Mouse (Mus musculus) ovary, postnatal 36 days (tissue): Measurements from ENCODE around the gene Casq1.
"Not testable (repeated sequence)": the region's sequence is repeated elsewhere in the genome, so short reads cannot be mapped to it uniquely, and the experiment has no call there.

ENCODE experiments used
- DNase-seq: peaks from one replicate; pipeline ENCODE4 v3.0.0; 2022; ENCODE audit warnings: low spot score, mixed read lengths

Gene Casq1

GRCm38 (mm10) chr1:172219451-172220406 lies at the start of gene Casq1:
Gene Casq1 (minus strand): TSS chr1:172219868.
- DNase-seq, result no peak

DNA sequence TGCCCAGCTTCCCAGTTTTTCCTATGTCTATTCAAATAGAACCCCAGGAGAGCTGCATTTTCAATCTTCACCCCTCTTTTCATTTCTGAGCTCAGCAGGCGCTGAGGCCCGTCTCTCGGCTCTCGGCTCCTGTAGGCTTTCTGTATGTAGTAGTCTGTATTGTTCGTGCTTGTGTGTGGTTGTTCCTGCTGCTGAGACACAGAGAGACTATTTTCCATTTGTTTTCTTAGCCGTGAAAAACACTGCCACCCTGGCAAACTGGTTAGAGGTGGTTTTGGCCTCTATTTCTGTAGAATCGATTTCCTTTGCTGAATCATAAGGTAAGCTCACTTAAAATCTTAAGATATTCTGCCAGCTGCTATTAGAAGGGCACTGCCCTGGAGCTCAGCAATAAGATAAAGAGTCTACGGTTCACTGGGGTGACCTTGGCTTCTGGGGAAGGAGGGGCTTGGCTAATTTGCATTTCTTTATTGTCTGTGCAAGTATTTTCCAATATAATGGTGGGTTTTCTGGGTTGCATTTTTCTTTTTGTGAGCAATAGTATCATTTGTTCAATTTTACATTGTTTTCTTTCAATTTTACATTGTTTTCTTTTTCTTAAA lies 41.9 kb upstream of the Casq1 start, which contains the start of gene Igsf8:
TSS of gene Igsf8 (plus strand) at position 165 of the 602 bp plus-strand sequence.
- DNase-seq, result no peak

DNA sequence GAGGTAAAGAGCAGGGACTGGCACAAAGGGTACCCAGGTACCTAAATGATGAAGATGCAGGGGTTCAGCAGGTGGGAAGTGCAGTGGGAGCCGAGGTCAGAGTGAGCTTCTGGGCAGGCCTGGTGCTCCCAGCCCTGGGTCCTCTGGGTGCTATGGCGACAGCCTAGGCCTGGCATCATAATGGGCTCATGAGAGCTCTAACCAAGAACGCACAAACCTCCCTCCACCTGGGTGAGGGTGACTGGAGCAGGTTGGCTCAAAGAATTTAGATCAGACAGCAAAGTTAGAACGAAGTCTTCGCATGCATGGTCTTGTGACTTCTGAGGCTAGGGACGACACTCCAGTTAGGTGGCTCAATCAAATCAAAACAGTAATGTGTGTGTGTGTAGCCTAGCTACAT lies 38.6 kb upstream of the Casq1 start, which contains the start of gene Atp1a4:
TSS of gene Atp1a4 (minus strand) at position 101 of the 400 bp plus-strand sequence.
- DNase-seq, result no peak

DNA sequence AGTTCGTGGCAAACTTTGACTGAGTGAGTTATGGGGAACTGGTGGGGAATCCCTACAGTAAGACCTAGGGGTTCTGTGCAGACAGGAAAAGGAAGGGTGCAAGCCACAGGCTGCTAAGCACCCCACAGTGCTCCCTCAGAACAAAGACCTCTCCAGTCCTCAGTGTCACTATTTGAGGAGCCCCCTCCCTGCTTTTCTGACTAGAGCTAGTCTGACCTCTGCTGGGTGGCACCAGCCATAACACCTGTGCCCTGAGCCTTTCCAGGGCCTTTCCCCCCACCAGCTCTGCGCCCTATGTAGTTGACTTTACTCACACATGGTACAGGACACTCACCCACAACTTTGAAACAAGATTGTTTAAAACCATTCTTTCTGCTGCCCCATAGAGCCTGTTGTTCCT lies 28.0 kb upstream of the Casq1 start:
- DNase-seq, result no peak

- DNase-seq, result no peak
These were observed 27.5 kb upstream of the Casq1 start for GRCm38 (mm10) chr1:172247216-172247615.

DNA sequence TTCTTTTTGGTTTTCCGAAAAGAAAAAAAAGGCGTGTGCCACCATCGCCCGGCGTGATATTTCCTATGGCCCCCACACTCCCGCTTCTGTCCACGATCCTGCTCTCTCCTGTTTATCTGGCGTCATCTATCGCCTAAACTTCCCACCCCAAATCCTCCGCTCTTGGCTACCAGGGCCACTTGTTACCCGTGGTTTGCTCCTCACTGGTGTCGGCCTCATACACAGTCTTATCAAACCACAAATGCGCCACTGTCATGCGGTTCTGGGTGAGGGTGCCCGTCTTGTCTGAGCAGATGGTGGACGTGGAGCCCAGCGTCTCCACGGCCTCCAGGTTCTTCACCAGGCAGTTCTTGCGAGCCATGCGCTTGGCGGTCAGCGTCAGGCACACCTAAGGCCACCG lies 25.0 kb upstream of the Casq1 start:
- DNase-seq, result not testable (repeated sequence)

GRCm38 (mm10) chr1:172243547-172244205 lies 24.0 kb upstream of the Casq1 start:
- DNase-seq, result peak; percentile 14

DNA sequence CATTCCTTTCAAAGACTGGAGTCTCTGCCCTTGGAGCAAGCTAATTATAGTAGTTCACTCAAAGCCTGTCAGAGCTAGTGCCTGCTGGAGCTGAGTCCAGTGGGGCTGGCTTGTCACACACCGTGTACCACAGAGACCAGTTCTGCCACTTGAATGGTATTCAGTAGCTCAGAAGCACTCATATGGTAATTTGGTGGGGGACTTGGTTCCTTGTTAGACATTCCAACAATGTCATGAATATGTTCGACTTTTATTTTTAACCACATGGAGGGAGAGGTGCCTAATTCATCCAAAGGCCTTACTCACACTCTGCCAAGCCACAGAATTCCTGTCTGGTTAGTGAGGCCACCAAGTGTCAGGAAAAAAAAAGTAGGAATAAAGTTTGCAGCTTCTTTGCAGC lies 22.7 kb upstream of the Casq1 start:
- DNase-seq, result no peak

DNA sequence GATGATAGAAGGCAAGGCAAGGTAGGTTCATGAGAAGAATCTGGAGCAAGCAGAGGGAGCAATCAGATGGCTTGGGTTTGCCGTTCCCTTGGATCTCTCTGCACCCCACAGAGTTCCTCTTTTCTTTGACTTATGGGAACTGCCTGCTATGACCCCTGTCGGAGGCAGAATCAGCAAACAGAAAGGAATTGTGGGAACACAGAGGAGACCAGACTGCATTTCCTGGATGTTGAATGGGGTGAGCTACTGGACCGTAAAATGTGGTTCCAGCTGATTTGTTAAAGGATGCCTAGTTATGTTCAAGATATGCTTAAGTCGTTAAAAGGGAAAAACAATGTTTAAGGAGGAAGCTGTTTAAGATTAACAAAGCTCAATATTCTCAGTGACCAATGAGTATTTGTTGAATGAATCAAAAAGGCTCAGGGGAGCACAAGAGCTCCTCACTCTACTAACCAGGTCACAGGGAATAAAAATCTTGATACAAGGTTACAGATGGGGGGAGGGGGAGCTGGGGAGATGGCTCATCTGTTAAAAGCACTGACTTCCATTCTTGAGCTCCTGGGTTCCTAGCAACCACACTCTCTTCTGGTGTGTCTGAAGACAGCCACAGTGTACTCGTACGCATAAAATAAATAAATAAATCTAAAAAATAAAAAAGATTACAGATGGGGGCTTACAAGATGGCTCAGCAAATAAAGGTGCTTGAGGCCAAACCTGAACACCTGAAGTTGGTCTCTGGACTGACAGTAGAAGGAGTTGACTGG lies 21.5 kb upstream of the Casq1 start:
- DNase-seq, result no peak

GRCm38 (mm10) chr1:172229215-172229614 lies 9.5 kb upstream of the Casq1 start:
- no peak for DNase-seq

DNA sequence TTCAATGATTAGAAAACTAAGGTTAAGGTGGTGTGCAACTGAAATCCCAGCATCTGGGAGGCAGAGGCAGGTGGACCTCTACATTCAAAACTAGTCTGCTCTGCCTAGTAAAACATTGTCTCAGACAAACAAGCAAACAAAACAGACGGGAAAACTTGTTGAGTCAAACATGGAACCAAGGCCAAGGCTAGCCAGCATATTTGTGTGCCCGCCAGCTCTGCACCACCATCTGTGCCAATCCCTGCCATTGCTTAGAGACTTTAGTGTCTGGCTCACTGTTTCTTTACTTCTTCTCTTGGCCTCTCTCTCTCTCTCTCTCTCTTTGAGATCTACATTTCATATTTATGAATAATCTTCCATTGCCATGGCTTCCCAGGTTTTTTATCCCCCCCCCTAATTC lies 8.5 kb upstream of the Casq1 start:
- no peak for DNase-seq

DNA sequence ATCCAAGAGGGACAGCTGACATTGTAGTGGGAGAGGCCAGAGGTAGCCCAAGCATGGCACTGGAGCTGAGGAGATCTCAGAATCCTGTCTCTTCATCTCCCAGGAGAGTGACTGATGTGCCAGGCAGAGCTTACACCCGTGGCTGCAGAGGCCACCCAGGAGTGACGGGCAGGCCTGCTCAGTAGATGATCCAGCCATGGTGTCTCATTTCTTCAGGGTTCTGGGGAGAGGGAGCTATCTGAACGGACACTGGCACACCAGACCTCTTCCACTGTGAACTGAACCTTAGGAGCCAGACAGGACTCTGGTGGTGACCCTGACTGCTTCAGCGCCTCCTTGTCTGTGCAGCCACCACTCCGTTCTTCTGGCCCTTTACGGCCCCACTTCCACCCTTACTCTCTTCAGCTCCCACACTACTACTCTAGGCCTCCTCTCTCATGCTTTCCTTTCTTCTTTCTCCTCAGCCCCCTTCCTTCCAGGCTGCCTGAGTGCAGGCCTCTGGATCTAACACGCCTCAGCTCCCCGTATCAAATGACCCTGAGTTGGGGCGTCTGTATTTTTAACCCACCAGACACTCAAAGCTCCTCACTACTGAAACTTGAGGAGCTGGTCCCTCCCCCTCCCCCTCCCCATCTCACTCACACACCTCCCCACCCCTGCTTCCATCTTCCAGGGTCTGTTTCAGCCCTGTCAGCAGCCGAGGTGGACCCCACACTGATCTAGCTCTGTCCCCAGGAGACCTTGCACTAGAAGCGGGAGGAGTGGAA lies 1.8 kb upstream of the Casq1 start:
- no peak for DNase-seq

GRCm38 (mm10) chr1:172220414-172220813 lies 746 bp upstream of the Casq1 start:
- peak; percentile 29 for DNase-seq

DNA sequence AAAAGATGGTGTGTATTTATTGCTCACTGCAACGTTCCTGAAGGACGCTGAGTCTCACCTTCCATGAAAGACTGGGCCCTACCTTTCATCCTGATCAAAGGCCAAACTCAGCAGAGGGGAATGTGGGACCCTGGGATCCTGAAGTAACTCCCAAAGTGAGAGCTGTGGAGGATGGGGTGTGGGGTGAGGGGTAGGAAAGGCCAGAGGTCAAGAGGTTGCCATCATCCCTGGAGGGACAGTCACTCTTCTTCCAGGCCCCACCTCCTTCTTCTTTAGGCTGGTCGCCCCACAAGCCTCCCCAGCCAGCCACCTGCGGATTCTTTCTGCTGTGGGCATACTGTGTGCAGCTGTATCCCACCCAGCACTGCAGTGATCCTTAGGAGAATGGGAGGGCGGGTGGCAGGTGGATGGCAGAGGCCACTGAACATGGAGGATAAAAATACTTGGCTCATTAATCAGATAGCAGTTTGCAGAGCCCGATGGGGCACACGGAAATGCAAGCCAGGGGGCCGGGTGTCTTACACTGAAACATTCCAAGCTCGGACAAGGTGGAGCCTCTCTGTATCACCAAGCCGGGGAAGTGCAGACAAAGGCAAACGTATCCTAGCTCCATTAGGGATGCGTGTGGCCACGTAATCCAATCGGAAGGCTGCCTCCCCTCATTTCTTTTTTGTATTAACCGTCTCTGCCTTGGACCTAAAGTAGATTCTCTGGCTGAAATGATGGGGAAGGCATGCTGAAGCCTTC lies 1.3 kb downstream of the Casq1 start:
- DNase-seq, result no peak

DNA sequence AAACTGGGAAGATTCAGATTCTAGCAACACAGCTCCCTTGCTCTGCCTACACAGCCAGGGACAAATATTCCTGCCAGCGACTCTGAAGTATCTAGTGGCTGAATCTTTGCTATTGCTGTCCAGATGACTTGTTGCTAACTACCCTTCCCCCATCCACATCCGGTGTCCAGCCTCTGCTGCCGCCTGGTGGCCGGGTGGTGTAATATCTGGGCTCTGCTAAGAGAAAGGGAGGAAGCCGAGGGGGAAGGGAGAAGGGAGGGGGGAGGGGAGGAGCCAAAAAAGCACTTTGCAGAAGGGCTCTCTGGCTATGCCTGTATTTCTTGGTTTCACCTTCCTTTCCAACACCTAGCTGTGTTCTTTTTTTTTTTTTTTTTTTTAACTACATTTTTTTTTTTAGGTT lies 2.5 kb downstream of the Casq1 start:
- peak; percentile 95 for DNase-seq

DNA sequence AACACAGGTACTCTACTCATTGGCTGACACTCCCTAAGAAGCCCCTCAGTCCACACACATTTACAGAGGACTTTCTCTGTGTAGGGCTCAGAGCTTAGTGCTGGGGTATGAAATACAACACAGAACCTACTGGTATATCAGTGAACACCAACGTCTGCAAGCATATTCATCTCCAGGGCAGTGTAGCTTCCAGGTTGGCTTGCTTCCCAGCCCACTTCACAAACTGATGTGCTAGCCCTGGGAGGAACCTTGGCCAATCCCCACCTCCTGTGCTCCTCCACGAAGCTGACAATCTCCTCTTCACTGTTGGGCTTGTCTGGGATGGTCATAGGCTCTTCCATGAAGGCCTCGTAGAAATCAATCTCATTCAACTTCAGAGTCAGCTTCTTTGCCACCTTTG lies 4.9 kb downstream of the Casq1 start:
- DNase-seq, result peak; percentile 35

GRCm38 (mm10) chr1:172213771-172214170 lies 5.9 kb downstream of the Casq1 start:
- DNase-seq, result no peak

DNA sequence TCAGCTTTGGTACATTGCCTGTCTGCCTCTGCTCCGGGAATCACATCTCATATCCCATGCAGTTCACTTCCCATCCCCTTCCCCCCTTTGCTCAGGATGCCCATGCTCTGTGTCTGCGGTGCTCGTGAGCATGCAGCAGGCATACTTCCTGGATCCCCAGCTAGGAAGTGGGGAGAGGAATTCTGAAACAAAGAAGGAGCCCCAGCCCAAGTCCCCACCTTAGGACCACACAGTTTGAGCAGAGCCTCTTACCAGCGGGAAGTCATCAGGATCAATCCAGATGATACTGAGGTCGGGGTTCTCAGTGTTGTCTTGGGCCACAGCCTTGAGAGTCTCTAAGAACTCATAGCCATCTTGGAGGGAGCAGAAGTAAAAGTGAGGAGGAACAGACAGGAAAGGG lies 6.9 kb downstream of the Casq1 start:
- no peak for DNase-seq

- DNase-seq, result no peak
These were observed 12.5 kb downstream of the Casq1 start for GRCm38 (mm10) chr1:172207111-172207584.
